Mouse (Mus musculus) embryo, embryonic 10 days (tissue): ENCODE results near the gene Tsr1.

Experiments
- DNase-seq: peaks from one replicate; pipeline ENCODE4 v3.0.0-alpha.2; 2015; ENCODE audit warnings: low spot score

Gene Tsr1

DNA sequence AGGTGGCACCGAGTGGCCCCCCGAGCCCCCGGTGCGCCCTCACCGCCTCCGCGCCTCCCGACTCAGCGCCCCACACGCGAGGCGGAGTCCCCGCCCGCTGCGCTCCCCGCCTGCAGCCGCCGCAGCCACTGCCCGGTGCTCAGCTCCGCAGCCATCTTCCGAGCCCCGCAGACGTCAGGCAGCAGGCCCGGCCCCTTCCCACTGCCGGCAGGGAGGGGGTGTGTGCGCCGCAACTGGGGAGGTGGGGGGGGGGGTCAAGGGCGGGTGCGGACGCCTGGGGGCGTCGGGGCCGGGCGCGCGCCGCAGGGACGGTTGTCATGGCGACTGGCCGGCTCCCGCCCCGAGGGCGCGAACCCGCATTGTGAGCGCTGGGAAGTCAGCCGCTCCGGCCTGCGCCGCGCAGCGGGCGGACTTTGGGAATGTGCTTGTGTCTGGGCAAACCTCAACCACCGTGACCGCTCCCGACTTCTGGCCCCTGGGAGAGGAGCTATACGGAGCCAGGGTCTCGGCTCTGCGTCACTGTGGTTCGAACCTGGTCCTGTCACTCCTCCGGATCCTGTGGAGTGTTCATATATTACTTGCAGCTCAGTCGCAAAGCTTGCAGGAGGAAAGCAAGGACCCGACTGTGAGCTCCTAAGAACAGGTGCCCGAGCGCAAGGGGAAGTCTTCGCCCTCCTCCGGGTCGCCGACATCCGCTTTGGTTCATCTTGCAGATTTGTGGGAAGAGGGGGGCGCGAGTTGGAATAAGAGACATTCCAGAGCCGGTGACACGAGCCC lies 782 bp upstream of the Tsr1 start, which contains the start of gene Sgsm2:
Gene Sgsm2 (minus strand): TSS at position 160 of the 777 bp plus-strand sequence.
- DNase-seq = peak; percentile 84

DNA sequence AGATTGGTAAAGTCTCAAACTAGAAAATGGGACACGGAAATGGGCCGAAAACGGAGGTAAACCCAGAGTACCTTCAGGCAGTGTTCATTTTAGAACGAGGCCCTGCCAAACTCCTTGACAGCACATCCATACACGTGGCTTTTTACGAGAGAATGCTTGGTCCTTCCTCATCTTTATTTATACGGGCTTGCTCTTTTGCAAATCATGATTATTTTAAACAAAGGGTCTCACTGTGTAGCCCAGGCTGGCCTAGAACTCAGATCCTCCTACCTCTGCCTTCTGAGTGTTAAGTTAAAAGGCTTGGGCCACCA lies 601 bp downstream of the Tsr1 start:
- no peak for DNase-seq

DNA sequence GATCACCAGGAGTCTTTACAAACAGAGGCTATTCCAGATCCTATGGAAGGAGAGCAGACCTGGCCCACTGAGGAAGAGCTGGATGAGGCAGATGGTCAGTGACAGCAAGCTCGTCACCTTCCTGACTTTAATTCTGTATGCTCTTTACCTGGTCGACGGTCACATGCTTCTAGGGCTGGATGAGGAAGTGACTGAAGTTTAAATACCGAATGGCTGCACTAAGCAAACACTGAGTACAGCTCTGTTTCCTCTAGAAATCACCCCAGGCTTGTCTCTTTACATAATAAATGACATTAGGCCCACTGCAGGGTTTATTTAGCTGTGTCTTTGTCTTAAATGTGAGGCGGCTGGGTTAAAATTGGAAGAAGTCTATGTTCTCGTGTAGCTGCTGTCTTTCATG lies 3.7 kb downstream of the Tsr1 start:
- no peak for DNase-seq

DNA sequence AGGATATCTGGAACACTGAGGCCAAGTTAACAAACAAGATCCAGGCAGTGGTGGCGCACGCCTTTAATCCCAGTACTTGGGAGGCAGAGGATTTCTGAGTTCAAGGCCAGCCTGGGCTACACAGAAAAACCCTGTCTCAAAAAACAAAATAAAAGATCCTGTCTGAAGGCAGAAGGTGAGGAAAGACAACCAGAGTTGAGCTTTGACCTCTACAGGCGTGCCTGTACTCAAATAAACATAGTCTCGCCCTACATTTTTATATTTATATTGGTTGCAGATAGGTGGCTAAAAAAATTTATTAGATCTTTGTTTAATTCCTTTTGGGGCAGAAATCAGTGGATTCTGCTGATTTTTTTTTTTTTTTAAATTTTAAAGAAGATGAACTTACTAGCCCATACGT lies 4.5 kb downstream of the Tsr1 start:
- DNase-seq = no peak

DNA sequence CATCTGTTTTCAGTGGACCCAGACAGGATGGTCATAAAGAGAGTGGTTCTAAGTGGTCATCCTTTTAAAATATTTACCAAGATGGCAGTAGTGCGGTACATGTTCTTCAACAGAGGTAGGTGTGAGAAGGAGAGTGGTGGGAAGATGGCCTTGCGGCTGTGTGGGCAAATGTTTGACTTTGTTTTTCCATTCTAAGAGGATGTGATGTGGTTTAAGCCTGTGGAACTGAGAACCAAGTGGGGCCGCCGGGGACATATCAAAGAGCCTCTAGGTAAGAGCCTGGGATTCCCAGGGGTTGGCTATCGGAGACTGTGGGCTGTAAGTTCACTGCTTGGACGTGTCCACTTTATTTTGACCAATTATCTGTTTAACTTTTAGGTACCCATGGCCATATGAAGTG lies 10.0 kb downstream of the Tsr1 start:
- no peak for DNase-seq

DNA sequence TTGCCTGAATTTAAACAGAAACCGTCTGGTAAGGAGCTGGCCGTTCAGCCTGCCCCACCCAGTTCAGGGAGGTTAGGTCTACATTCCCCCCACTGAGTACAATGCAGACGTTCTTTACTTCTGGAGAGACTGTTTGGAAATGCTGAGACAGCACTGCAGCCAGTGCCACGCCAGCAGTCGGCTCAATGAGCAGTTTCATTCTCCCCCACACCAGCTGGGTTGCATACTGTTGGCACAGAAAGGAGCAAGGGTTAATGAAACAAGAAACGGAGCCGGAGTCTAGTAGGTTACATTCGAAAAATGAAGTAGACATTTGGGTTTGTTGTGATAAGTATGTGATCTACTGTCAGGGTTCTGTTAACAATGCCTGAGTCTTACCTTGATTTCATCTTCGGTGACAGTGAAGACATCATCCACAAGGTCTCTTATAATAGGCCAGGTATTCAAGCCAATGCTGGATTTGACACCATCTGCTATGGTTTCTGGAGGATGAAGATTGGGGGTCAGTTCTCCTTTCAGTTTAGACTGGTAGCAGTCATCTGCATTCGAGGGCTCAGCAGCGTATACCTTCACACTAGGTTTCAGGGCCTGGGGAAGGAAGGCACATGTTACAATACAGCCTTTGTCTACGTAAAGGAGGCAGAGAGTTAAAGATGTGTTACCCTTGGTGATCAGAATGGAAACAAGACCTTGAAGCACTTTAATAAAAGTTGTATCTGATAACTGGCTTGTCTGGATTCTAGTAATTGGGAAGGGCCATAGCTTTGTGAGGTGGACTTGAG lies 10.9 kb downstream of the Tsr1 start:
- DNase-seq = no peak

DNA sequence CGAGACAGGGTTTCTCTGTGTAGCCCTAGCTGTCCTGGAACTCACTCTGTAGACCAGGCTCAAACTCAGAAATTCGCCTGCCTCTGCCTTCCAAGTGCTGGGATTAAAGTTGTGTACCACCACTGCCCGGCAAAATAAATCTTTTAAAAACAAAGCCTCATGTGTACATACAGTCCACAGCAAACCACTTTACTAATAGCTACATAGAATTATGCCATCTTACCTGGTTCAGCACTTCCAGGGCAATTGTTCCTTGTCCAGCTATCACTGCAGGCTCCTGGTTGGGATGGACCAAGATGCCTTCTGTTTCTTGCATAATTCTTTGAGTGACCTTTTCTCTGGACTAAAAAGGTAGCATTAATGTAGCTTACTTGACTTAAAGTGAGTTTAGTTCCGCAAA lies 12.1 kb downstream of the Tsr1 start:
- DNase-seq = no peak

DNA sequence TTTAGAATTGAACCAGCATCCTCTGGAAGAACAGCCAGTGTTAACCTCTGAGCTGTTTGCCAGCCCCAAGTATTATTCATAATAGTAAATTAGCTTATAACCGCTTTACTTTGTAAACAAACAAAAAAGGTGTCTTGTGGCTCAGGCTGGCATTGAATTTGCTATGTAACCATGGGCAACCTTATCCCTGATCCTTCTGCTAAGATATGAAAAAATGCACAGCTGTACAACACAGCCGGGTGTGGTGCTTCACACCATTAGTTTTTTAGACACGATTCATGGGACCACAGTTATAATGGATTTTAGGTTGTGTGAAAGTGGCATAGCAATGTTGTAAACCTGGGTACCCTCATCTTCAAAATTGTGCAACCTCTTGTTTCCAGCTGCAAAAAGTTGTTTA lies 14.6 kb downstream of the Tsr1 start:
- no peak for DNase-seq

DNA sequence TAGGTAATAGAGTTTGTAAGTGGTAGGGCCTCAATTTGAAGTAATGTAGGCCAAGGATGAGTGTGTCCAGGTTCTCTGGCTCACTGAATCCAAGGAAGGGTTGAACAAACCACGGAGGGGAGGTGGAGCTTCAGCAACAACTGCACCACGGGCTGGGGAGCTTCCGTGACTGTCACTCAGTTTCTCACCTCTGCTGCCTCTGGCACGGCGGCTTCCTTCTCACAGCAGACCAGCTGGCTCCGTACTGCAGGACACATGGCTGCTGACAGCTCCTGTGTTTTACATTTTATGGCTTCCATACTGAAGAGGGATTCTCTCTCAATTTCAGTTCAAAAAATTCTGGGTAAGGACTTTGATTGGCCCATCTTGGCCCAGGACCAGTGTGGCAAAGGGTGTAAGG lies 21.4 kb downstream of the Tsr1 start:
- no peak for DNase-seq

DNA sequence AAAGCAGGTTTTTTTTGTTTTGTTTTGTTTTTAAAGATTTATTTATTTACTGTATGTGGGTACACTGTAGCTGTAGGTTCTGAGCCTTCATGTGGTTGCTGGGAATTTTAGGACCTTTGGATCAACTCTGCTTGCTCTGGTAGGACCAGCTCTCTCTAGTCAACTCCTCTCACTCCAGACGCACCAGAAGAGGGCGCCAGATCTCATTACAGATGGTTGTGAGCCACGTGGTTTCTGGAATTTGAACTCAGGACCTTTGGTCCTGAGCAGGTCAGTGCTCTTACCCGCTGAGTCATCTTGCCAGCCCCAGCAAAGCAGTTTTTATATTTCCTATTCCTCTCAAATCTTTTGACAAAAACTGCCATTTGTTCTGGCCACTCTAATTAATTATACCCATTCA lies 26.3 kb downstream of the Tsr1 start:
- DNase-seq = peak; percentile 28

DNA sequence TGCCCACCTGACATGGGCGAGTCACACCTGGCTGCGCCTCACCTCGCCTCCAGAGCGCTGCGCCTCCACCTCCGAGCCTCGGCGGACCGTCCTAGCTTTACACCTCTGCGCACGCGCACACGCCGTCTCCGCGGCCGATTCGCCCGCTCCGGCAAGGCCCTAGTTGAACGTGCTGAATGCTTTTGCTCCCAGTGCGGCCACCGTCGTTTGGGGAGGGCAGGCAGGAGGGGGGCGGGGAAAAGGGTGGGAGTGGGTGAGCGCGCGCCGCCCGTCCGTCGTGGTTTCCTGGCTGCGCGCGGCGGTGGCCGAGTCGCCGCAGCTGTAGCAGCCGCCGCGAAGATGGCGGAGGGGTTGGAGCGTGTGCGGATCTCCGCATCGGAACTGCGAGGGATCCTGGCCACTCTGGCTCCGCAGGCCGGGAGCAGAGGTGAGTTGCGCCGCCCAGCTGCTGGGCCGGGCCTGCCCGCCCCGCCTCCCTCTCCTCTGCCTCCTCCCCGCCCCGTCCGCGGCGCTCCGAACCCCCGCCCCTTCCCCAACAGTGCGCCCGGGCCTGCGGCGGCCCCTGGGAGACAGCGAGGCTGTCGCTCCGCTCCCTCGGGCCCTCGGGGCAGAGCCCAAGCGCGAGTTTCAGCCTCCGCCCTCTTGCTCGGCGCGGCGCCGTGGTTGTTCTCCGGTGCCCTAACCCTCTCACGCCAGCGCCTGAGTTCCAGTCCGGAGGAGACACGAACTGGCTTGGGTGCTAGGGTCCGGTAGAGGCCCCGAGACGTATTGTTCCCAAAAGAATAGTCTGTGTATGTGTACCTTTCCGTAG lies 27.9 kb downstream of the Tsr1 start, which contains the start of the genes Smg6 and Srr:
Gene Smg6 (plus strand): TSS at position 247 of the 811 bp plus-strand sequence.
Gene Srr (minus strand): TSS at position 372 of the 811 bp plus-strand sequence.
- DNase-seq = peak; percentile 99

DNA sequence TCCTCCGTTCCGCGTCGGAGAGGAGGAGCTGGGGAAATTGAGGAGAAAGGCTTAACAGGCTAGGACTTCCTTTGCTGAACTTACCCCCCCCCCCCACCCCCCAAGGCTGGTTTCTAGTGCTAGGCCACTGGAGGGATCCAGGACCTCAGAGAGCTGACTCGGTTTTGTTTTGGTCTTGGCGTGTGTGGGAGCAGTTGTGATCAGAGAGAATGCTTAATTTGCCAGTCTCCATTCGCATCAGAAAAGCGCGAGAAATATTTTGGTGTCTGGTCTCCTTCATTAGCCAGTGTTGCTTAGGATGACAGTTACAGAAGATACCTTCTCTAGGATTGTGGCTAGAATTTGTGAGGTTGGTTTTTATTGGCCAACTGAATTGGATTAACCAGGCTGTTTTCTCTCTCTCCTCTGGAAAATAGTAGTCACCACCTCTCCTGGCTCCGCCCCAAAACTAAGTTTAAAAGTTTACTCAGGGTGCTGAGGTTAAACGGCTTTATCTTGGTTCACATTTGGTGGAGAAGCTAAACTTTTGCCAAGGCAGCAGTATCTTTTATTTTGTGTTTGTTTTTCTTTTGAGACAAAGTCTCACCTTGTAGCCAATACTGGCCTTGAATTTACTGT lies 28.6 kb downstream of the Tsr1 start:
- no peak for DNase-seq

DNA sequence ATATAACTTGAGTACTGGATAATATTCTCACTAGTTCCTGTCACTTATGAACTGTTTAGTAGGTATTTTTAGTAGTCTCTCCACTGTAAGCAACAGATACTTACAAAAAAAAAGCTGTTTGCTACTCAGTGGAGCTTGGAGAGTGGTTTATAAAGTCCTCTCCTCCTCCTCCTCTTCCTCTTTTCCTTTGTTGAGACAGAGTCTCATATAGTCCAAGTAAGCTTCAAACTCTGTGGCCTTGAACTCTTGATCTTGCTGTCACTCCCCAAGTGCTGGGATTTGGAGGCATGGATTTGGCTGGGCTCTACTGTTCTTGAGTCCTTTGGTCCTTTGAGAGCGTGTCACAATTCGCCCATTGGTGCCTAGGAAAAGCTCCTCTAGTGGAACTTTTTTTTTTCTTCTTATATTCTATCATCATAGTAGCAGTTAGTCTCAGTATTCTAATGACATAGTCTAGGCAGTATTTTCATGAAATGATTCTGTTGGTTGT lies 29.4 kb downstream of the Tsr1 start:
- no peak for DNase-seq

DNA sequence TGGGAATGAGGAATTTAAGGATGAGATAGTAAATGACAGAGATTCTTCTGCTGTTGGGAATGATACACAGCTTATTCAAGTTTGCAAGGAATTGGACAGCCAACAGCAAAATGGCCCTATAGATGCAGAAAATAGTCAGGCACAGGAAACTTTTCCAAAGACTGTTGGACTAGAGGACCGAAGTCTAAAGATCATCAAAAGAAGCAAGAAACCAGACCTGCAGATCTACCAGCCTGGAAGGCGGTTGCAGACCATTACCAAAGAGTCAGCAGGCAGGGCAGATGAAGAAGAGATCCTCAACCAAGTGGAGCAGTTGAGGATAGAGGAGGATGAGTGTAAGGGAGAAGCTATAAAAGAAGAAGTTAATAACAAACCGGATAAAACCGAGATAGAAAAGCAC lies 31.2 kb downstream of the Tsr1 start:
- DNase-seq = no peak

DNA sequence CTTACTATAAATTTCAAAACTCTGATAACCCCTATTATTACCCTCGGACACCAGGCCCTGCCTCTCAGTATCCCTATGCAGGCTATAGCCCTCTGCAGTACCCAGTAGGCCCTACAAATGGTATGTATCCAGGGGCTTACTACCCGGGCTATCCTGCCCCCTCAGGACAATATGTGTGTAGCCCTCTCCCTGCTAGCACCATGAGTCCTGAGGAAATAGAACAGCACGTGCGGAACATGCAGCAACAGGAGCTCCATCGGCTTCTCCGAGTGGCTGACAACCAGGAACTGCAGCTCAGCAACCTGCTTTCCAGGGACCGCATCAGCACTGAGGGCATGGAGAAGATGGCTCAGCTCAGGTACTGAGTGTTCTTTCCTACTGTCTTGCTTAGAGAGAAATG lies 32.5 kb downstream of the Tsr1 start:
- no peak for DNase-seq

DNA sequence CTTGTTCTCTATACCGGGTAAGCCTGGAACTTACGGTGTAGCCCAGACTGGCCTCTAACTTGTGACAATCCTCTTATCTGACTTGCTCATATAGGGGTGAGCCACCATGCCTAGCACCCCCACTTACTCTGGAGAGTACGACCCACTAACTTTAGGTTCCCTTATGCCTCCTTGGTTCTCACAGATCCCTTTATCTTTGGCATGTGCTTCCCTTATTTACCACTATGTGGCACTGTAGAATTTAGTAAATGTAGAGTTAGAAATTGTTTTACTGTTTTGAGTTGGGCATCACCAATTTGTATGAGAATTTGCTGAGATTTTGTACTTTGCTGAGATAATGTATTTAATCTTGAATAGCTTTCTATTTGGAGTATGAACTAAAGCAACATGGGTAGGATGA lies 48.5 kb downstream of the Tsr1 start:
- peak; percentile 52 for DNase-seq

DNA sequence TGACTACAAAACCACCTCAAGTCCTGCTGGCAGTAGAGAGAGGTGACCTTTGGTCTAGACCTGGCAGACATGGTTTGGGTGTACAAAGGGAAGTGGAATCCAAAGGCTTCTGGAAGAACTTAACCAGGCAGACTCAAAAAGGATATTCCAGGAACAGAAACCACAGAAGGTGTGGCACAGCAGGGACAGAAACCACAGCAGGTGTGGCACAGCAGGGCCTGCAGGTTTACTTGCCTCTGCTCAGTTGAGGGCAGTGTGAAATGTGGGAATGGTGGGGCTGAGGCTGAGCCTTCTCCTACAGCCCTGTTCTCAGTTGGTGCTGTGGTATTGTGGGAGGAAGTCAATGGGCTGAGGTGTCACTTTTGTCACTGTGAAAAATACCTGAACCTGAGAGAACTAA lies 57.0 kb downstream of the Tsr1 start:
- no peak for DNase-seq

DNA sequence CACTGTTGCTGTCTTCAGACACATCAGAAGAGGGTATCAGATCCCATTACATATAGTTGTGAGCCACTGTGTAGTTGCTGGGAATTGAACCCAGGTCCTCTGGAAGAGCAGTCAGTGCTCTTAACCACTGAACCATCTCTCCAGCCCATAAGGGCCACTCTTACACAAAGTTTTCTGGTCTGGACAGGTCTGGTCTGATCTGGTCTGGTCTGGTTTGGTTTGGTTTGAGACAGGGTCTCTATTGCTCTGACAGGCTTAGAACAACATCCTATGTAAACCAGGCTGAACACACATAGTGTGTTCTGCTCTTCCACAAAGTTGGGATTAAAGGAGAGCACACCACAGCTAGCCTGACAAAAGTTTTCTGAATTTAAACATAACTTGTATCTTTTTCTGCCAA lies 58.1 kb downstream of the Tsr1 start:
- no peak for DNase-seq

DNA sequence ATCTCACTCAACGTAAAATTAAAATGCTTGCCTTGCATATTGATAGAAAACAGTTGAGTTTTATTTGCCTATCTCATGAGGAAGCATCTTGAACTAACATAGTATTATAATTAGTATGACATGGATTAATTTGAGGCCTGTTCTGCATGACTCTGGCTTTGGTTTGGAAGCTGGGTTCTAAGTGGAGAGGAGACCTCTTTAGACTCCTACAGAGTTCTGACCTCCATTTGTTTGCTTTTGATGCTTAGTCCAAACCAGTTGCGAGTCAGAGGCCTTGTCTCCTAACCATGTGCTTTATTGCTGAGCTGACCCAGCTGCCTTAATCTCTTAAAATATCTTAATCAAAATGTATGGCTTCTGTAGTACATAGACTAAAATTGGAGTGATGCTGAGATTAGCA lies 59.7 kb downstream of the Tsr1 start:
- DNase-seq = no peak
